Mouse (Mus musculus) thymus, postnatal 14 days (tissue): ENCODE data around the gene Dnmt3b.
A peak's percentile ranks its signal among the peaks of the same experiment; 100 is the strongest.
"Not testable (repeated sequence)": the region's sequence is repeated elsewhere in the genome, so short reads cannot be mapped to it uniquely, and the experiment has no call there.

Source experiments
- DNase-seq: peaks from one replicate; pipeline ENCODE4 v3.0.0; 2021

Dnmt3b gene

GRCm38 (mm10) chr2:153717861-153718260 lies 68.6 kb downstream of the Dnmt3b start:
- not testable (repeated sequence) for DNase-seq

GRCm38 (mm10) chr2:153723098-153723497 lies 73.8 kb downstream of the Dnmt3b start:
- no peak for DNase-seq

- no peak for DNase-seq
These were observed 75.2 kb downstream of the Dnmt3b start for GRCm38 (mm10) chr2:153724424-153724823.

- no peak for DNase-seq
These were observed 75.6 kb downstream of the Dnmt3b start for GRCm38 (mm10) chr2:153724871-153725270.

GRCm38 (mm10) chr2:153725291-153725690 lies 76.0 kb downstream of the Dnmt3b start:
- no peak for DNase-seq

- peak; percentile 28 for DNase-seq
These were observed 84.8 kb downstream of the Dnmt3b start for GRCm38 (mm10) chr2:153734033-153734432.
